Mouse (Mus musculus): ENCODE data around the gene Eprs.

The Eprs gene

DNA sequence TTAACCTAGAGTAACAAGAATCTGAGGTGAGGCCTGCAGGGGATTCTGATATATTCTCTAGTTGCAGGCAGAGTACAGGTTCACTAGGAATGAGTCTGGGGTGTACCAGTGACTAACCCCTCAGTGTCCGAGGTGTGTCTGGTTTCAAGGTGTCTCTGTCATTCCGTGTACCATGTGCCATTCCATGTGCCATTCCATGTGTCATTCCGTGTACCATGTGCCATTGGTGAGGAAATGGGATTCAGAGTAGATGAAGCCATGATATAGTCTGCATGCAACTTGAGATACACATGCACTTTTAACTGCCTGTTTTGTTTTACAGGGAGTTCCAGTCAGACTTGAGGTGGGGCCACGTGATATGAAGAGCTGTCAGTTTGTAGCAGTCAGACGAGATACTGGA is 57.0 kb downstream of the Eprs start:
- no peak for TF ChIP-seq GATA4 (IDR thresholded peaks at IDR 0.05; ENCODE audit: insufficient replicate concordance, low read length)

GRCm38 (mm10) chr1:185420776-185421175 is 57.9 kb downstream of the Eprs start:
- TF ChIP-seq GATA4 (IDR thresholded peaks at IDR 0.05; ENCODE audit: insufficient replicate concordance, low read length), result no peak

GRCm38 (mm10) chr1:185426583-185426982 is 63.7 kb downstream of the Eprs start:
- TF ChIP-seq GATA4 (IDR thresholded peaks at IDR 0.05; ENCODE audit: insufficient replicate concordance, low read length), result no peak

GRCm38 (mm10) chr1:185430488-185430887 is 67.6 kb downstream of the Eprs start:
- no peak for TF ChIP-seq GATA4 (IDR thresholded peaks at IDR 0.05; ENCODE audit: insufficient replicate concordance, low read length)

DNA sequence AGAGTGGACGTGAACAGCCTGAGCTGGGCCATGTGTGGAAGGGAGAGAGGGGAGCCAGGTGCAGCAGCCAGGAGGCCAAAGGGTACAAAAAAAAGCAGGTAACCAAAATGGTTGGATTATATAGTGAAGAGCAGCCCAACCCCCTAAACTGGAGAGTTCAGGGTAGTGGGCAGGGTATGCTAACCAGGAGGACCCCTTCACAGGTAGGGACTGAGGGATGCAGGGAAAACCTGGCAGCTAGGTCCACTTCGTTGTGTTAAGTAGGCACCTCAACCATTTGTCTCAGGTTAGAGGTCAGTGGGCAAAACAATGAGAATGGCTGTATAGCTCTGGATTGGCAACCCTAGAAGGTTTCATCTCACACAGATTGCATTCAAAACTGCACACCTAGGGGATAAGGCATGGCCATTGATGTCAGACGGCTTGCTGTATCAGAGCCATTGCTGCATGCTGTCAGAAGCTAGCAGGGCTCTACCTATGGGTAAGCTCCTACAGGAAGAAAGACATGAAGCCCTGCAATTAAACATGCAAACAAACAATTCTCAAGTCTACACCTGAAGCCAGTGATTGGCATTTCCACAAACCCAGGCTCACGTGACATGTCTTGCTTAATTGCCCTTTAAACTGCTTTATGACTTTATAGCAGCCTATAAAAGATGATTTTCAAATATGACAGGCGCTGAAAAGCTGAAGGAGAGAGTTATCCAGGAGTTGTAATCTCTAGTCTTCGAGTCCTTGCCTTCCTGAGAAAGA is 68.6 kb downstream of the Eprs start:
- no peak for TF ChIP-seq GATA4 (IDR thresholded peaks at IDR 0.05; ENCODE audit: insufficient replicate concordance, low read length)

DNA sequence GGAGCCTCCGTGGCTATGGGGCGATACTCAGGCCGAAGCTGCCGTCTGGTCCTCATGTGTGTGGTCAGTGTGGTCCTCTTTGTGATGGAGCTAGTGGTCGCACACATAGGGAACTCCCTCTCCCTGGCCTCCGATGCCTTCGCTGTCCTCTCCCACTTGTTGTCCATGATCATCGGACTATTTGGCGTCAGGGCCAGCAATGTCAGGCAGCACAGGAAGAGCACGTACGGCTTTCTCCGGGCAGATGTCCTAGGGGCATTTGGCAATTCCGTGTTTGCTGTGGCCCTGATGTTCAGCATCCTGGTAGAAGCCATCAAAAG is 69.1 kb downstream of the Eprs start:
- no peak for TF ChIP-seq GATA4 (IDR thresholded peaks at IDR 0.05; ENCODE audit: insufficient replicate concordance, low read length)

DNA sequence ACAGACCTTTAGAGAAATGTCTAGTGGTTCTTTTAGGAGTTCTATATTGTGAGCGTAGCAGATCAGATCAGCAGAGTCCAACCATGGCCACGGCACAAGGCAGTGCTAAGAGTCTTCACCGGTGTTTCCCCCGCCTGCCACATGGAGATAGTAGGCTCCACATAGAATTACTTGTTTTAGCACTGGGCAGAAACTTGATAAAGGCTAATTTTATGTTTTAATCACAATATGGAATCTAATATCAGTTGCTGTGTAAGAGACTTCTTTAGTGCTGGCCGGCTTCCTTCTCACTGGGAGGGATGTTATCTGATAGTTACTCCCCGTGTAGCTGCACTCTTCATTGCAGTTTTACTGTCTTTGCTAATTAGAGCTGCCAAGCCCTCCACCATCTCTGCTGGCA is 70.3 kb downstream of the Eprs start:
- TF ChIP-seq GATA4 (IDR thresholded peaks at IDR 0.05; ENCODE audit: insufficient replicate concordance, low read length), result no peak

GRCm38 (mm10) chr1:185438841-185439580 is 76.2 kb downstream of the Eprs start:
- no peak for TF ChIP-seq GATA4 (IDR thresholded peaks at IDR 0.05; ENCODE audit: insufficient replicate concordance, low read length)

- TF ChIP-seq GATA4 (IDR thresholded peaks at IDR 0.05; ENCODE audit: insufficient replicate concordance, low read length), result no peak
Measured at GRCm38 (mm10) chr1:185441703-185442472, 79.0 kb downstream of the Eprs start.

- no peak for TF ChIP-seq GATA4 (IDR thresholded peaks at IDR 0.05; ENCODE audit: insufficient replicate concordance, low read length)
Measured at GRCm38 (mm10) chr1:185448936-185449335, 86.1 kb downstream of the Eprs start.

- no peak for TF ChIP-seq GATA4 (IDR thresholded peaks at IDR 0.05; ENCODE audit: insufficient replicate concordance, low read length)
Measured at GRCm38 (mm10) chr1:185449727-185450126, 86.9 kb downstream of the Eprs start.

- TF ChIP-seq GATA4 (IDR thresholded peaks at IDR 0.05; ENCODE audit: insufficient replicate concordance, low read length), result no peak
Measured at GRCm38 (mm10) chr1:185451077-185451476, 88.2 kb downstream of the Eprs start.

- no peak for TF ChIP-seq GATA4 (IDR thresholded peaks at IDR 0.05; ENCODE audit: insufficient replicate concordance, low read length)
Measured at GRCm38 (mm10) chr1:185451495-185451894, 88.7 kb downstream of the Eprs start.

GRCm38 (mm10) chr1:185452461-185452860 is 89.6 kb downstream of the Eprs start:
- no peak for TF ChIP-seq GATA4 (IDR thresholded peaks at IDR 0.05; ENCODE audit: insufficient replicate concordance, low read length)

DNA sequence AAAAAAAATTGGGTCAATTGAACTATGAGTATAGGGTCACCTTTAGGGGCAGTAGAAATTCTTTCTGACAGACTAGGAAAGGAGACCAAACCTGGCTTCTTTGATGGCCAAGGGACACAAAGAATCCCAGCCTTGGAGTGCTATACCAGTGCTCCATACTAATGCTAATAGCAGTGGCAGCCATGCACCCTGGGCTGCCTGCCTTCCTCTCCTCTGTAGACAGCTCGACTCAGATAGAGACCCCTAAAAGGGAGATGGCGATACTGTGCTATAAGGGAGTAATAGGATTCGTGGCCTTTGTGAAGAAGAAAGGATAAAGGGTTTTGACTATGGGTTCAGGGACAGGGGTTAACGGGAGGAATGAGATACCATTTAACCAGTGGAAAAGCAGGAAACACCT is 91.3 kb downstream of the Eprs start:
- TF ChIP-seq GATA4 (IDR thresholded peaks at IDR 0.05; ENCODE audit: insufficient replicate concordance, low read length), result no peak

GRCm38 (mm10) chr1:185454575-185454954 is 91.7 kb downstream of the Eprs start, which contains the start of gene Slc30a10:
TSS of gene Slc30a10 (plus strand) at chr1:185454848.
- TF ChIP-seq GATA4 (IDR thresholded peaks at IDR 0.05; ENCODE audit: insufficient replicate concordance, low read length), result peak; percentile 21; the same call in 1 of the 2 replicates

All from liver, adult (tissue).